Mouse (Mus musculus): ENCODE results near the gene Fam53b.

Fam53b gene

DNA sequence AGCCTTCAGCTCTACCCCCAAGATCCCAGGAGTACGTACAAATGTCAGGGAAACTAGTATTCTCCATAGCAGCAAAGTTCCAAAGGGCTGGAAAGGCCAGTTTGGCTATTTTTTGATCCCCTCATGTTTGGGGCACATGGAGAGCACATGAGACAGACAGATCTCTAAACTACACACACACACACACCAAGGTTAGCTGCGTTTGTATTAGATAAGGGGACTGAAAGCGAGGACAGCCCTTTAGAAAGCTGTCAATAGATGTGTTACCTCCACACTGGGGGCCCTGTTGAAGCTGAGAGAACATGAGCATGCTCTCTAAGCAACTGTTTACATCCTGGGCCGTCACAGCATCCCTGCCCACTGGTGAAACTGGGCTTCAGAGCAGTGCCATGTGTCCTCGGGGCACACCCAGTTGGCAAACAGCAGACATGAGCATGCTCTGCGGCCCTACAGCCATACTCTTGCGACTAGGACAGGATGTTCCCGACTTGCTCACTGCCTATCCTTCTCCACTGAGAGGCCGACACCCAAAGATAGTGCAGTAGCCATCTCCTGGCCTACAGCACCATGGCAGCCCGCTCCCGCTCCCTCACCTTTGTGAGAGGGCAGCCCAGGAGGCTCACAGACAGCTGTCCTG, 47.3 kb downstream of the Fam53b start:
- no peak for DNase-seq (ENCODE audit: low read depth, low spot score)

- no peak for DNase-seq (ENCODE audit: low read depth, low spot score)
Observed at GRCm38 (mm10) chr7:132765629-132766186, 48.0 kb downstream of the Fam53b start.

GRCm38 (mm10) chr7:132764896-132765491, 48.7 kb downstream of the Fam53b start:
- DNase-seq (ENCODE audit: low read depth, low spot score): no peak

DNA sequence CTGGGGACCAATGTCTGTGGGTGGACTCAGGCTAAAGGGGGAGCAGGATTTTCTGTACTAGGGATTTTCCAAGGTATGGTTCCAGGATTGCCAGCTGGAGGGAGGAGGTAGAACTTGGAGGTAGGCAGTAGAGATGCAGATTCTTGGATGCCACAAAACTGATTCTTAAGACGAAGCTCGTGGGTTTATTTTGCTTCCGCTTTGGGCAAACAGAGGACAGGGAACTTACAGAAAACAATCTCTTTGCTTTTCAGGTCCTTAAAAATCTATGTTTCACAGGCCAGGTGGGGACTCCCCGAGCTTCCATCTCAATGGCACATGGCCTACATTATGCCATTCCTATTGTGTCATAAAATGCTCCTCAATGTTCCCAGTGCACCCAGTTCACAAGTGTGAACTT, 49.4 kb downstream of the Fam53b start:
- DNase-seq (ENCODE audit: low read depth, low spot score): no peak

DNA sequence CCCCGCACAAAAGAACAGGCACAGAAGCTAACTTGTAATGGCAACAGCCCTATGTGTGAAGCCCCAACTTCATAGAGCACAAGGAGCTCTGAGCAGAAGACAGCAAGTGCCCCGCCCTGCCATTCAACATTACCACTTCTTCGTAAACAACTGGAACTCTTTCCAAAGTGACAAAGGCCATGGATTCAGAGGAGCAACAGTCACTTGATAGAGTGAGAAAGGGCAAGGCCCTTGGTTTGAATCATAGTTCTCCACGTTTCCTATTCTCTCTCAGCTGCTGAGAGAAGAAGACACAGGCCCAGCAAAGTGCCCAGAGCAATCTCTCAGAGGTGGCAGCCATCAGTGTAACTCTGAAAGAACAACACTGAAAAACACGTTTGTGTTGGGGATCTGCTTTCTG, 49.8 kb downstream of the Fam53b start:
- no peak for DNase-seq (ENCODE audit: low read depth, low spot score)

DNA sequence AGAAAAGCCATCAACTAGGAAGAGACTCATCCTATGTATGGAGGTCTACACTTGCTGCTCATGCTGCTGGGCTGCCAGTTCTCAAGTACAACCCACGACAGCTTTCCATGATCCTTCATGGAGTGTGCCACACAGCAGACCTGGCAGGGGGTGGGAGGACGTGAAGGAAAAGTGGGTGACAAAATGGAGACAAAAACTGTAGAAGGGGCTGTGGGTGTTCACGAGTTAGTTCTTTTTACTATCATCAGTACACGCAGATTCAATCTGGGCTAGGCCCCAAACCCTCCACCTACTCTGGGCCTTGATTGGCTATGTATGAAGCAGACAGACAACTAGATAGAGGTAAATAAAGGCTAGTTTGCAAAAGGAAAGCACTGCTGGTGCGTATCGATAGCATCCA, 50.3 kb downstream of the Fam53b start:
- no peak for DNase-seq (ENCODE audit: low read depth, low spot score)

DNA sequence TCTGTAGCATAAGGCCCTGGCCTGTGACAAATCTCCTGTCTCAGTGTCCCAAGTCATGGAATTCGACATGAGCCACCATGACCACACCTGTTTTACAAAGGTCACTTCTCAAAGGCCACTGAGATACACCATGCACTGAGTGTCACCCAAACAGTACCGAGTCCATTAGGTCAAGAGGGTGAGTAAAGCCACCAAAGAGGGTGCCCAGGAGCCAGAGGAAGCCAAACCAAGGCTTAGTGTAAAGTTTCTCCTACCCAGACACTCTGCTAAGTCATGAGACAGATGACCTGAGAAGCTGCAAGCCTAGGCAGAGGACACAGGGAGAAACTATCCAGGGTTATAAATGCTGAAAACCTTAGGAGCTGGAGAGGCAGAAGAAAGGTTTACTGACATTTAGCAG, 52.3 kb downstream of the Fam53b start:
- DNase-seq (ENCODE audit: low read depth, low spot score): no peak

DNA sequence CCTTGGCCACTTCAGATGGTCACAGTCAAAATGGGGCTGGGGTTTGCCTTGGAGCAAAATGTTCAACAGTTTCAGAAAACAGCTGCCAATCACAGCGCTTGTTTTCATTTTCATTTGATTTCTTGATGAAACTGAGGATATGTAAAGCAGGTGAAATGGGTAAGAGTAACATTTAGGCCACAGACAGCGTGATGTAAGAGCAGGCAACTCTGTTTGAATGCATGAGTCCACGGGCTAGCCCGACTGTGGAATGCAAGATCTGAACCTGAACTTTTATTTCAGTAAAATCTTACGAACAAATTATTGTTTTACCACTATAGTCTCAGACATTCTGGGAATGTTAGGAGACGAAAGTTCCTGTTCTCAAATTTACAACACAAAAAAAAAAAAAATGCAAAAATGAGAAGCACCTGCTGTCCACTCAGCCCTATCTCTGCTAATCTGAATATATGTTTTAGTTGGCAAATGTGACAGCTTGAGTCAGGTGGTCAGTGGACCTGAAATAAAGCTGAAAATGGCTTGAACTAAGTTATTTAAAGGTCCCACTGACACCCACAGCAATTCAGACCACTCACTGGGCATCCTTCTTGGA, 53.0 kb downstream of the Fam53b start:
- no peak for DNase-seq (ENCODE audit: low read depth, low spot score)

DNA sequence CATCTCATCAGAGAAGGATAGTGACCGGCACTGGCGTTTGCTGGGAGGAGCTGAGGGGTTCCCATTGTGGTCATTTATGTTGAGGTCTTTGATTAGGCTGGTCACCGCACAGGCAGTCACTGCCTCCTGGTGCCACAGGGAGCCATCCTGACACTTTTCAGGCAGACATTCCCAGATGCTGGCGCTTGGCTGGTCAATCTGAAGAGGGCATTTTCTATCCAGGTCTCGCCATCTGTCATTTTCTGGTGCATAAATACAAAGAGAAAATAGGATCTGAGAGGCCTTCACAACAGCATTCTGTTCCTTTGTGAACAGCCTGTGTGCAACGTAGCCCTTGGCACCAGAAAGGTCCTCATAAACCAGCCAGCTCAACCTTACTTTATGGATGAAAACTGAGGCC, 53.8 kb downstream of the Fam53b start:
- DNase-seq (ENCODE audit: low read depth, low spot score): no peak

DNA sequence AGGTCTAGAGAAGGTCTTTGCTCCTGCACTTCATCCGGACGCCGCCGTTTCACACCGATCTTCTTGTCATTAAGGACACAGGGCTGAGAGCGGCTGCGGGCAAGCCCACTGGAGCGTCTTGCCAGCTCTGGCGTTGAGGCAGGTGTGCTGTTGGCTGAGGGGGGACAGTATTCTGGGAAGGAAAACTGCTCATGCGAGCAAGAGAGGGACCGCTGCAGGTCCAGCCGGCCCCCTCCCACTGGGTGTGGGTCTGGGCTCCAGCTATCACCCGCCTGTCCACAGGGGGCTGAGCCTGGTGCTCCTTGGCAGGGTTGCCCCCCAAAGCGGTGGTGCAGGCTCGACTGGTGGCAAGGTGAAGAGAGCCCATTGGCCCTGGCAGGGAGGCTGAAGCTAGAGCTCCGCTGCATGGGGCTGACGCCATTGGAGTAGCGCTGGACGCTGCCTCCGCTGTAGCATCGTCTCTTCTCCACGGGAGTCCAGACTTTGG, 54.2 kb downstream of the Fam53b start:
- no peak for DNase-seq (ENCODE audit: low read depth, low spot score)

GRCm38 (mm10) chr7:132758875-132759274, 54.8 kb downstream of the Fam53b start:
- no peak for DNase-seq (ENCODE audit: low read depth, low spot score)

DNA sequence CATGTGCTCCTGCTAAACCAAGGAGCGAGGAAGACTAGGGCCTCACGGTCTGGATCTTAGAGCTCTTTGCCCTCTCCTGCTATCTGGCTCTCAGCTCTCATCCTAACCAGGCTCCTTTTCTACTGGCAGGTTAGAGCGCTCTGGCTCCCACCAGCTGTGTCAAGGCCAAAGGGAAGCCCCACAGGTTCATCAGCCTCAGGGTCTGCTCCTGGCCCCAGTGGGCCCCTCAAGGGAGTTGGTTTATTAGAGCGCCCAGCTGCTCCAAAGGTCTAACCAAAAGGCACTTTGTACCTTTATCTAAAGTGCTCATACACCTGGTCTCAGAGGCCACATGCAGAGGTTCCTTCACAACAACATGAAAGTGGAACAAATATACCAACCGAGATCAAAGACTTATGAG, 57.4 kb downstream of the Fam53b start:
- DNase-seq (ENCODE audit: low read depth, low spot score): no peak

DNA sequence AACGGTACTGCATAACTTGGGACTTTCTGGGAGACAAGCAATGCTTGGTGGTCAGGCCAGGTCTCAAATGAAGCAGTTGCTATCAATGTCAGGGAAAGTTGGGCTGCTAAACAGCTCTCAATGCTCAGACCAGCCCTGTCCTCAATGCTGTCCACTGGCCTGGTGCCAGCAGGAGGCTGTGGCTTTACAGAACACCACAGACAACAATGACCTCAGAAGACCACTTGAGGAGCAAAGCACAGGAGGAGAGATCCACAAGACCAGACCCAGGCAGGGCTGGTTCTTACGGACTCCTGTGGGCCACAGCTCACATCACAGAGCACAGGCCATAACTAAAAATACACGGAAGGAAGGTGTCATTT, 59.3 kb downstream of the Fam53b start:
- DNase-seq (ENCODE audit: low read depth, low spot score): no peak

DNA sequence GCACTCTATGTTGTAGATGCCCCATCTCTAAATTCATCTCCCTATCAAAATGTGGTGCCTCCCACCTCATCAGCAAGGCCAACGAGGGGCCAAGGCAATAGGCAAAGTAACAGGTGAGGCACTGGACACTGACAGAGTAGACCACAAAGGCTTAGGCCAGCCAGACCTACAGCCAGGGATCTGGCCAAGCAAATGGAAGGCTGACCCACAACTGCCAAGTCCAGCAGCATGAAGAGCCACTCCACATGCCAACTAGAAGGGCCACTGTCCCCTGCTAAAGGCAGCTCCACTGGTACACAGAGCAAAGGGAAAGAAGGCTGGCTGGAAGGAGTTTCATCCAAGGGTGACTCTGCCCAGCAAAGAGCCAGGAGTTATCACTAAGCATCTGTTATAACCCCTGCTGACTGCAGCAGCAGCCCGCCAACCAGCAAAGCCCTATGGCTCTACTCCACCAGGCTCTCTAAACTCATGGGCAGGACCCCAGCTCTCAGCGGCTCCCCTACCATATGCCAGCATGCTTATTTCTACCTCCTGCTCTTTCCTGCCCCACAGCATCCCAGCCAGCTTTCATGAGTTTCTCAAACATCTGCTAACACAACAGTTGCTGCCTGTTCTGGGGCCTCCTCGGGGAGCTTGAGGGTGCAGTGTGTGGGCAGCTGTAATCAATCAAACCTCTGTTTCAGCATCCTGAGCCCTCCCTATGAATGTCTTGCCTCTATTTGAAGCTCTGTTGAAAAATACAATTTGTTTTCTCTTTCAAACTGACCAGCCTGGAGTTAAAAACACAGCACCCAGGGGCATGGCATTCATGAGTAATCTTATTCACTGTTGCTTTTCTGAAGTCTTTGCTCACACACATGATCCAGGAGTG, 59.9 kb downstream of the Fam53b start:
- no peak for DNase-seq (ENCODE audit: low read depth, low spot score)

DNA sequence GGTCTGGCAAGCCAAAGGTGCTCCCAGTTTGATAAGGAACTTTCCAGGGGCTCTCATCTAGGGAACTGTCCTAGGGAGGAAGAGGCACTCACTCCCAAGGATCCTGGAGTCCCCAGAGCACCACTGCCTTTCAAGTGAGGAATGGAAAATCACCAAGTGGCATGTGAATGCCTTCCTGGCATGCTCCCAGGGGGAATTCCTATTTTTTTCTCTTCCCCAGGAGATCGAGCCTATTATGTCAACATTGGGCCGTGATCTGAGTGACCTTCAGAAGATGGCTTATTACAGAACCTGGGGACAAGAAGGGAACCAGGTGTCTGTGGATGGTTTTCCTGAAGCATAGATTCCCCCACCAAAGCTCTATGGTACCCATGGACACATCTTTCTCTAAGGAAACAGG, 62.0 kb downstream of the Fam53b start:
- no peak for DNase-seq (ENCODE audit: low read depth, low spot score)

- DNase-seq (ENCODE audit: low read depth, low spot score): no peak
Observed at GRCm38 (mm10) chr7:132749504-132749903, 64.2 kb downstream of the Fam53b start.

DNA sequence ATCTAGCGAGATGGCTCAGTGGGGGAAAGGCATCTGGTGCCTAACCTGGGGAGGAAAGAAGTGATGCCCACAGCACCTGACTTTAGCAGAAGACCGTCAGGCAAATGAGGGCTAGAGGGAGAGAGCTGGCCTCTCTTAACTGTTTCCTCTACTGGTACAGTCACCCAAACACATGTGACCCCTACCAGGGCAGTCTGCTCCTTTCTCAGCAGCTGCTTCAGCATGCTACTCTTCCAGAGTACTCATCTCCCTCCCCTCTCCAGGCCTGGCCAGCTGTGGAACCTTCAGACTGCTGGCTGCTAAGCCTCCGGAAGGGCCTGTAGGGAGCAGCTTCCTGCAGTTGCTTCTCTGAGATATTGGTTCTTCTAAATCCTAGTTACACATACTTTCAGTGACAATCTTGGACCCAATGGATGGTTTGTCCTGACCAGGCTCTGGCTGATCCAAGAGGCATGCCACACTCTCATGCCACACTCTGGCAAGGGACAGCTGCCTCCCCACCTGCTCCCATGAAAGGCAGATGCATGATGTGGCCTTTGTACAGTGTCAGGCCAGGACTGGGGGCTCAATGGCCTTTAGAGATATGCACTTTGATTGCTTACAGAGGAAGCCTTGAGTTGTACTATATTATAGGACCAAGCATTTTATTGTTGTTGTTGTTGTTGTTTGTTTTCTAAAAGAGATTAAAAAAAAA, 65.5 kb downstream of the Fam53b start:
- DNase-seq (ENCODE audit: low read depth, low spot score): no peak

DNA sequence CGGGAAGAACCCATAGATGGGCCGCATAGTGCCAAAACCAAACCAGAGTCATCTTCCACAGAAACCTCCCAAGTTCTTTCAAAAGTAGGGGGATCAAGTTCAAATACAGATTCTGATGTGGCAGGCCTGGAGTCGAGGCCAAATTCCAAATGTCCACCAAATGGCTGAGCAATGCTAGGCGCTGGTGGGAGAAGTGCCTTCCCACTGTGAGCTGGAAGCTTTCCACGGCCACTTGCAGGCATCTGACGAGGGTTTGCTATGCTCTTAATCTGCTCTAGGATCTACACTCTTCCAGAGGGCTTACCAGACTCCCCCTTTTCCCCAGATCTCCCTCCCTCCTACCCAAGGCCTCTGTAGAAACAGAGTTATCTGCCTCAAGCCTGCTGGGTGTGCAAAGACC, 66.6 kb downstream of the Fam53b start:
- DNase-seq (ENCODE audit: low read depth, low spot score): no peak

DNA sequence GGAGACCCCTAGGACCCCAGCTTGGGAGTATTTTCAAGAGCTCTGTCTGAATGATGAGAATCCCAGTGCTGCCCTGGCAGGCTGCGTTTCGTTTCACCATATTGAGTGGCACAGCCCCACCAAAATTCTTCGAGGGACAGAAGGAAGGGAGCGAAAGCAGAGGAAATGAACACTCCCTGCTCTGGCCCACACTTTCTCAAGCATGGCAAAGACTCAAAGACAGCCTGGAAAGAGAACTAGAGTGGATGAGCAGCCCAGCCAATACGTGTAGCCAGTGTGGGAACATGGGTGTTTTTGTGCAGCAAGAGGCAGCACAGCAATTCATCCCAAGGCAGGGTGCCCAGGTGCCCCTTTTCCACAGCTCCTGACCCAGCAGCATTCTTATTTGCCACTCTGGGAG, 70.8 kb downstream of the Fam53b start:
- DNase-seq (ENCODE audit: low read depth, low spot score): no peak

- no peak for DNase-seq (ENCODE audit: low read depth, low spot score)
Observed at GRCm38 (mm10) chr7:132739829-132740228, 73.9 kb downstream of the Fam53b start.

GRCm38 (mm10) chr7:132738844-132739243, 74.8 kb downstream of the Fam53b start:
- no peak for DNase-seq (ENCODE audit: low read depth, low spot score)

All from brain, embryonic 18.5 days (tissue).